Mouse (Mus musculus): Measurements from ENCODE around the gene Hexim1.

DNA sequence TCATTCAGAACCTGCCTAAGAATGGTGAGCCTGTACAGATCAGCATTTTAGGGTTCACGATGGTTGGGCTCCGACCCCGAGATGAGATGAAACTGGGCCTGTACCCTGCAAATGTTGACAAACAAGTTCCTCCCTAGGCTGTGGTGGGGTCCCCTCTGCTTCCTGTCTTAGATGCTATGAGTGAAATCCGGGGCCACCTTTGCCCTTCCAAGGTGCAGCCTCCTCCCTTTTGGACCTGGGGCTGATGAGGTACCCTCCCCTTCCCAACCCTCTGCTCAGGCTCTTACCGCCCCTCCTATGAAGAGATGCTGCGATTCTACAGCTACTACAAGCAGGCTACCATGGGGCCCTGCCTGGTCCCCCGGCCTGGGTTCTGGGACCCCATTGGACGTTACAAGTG, 12.4 kb upstream of the Hexim1 start:
- no peak for TF ChIP-seq POLR2A (IDR thresholded peaks at IDR 0.05; ENCODE audit: low read depth, low read length)
- no peak for TF ChIP-seq CTCF (conservative IDR thresholded peaks at IDR 0.05; ENCODE audit: insufficient read depth, insufficient read length, low read depth, low read length)
